Mouse (Mus musculus) spleen, postnatal 36 days (tissue): Measurements from ENCODE around the gene 1700001O22Rik.

Source experiments
- DNase-seq, 2 experiments: peaks; one replicate each; pipeline ENCODE4 v3.0.0; 2022; ENCODE audit warnings: low spot score in 2 of 2, mixed read lengths in 1 of 2

The 1700001O22Rik gene

GRCm38 (mm10) chr2:30754831-30755230, 48.6 kb downstream of the 1700001O22Rik start:
- no peak for DNase-seq

GRCm38 (mm10) chr2:30753219-30753618, 50.2 kb downstream of the 1700001O22Rik start:
- DNase-seq, result no peak

GRCm38 (mm10) chr2:30752471-30752870, 51.0 kb downstream of the 1700001O22Rik start:
- no peak for DNase-seq

GRCm38 (mm10) chr2:30750025-30750424, 53.4 kb downstream of the 1700001O22Rik start:
- no peak for DNase-seq

- no peak for DNase-seq
These were observed 55.8 kb downstream of the 1700001O22Rik start for GRCm38 (mm10) chr2:30747602-30748162.
